Mouse (Mus musculus) neural tube, embryonic 11.5 days (tissue): ENCODE data around the gene Cdc42ep1. TPM values are rescaled to one million over a fixed set of nuclear protein-coding genes. Genes with fewer than 3 reads are reported as not detected.

Experiments used
- ATAC-seq: fragments of 200-750 bp; cut with Nextera tagmentation; 2 replicates; pipeline ENCODE4 v1.8.0; 2017; ENCODE audit warnings: moderate number of reproducible peaks, mild to moderate bottlenecking, moderate TSS enrichment, moderate library complexity; ENCODE audit not compliant: insufficient read depth, low FRiP score, low TSS enrichment
- DNase-seq: peaks from one replicate; pipeline ENCODE4 v3.0.0-alpha.2; 2015; ENCODE audit warnings: low spot score
- H3K27ac ChIP-seq: fragments of 300-500 bp; sonication (generic); 2 replicates; pipeline ENCODE4 v1.5.1; 2014; ENCODE audit warnings: low read depth, mild to moderate bottlenecking, low read length
- H3K27me3 ChIP-seq: fragments of 300-500 bp; sonication (generic); 2 replicates; pipeline ENCODE4 v1.6.1; 2014; ENCODE audit warnings: mild to moderate bottlenecking, low read length, mixed read lengths; ENCODE audit not compliant: control insufficient read depth, insufficient read depth
- H3K36me3 ChIP-seq: fragments of 300-500 bp; sonication (generic); 2 replicates; pipeline ENCODE4 v1.6.1; 2014; ENCODE audit warnings: mild to moderate bottlenecking, low read length, moderate library complexity, mixed read lengths; ENCODE audit not compliant: control insufficient read depth, insufficient read depth
- H3K4me1 ChIP-seq: fragments of 300-500 bp; sonication (generic); 2 replicates; pipeline ENCODE4 v1.6.1; 2014; ENCODE audit warnings: low read length, mixed read lengths; ENCODE audit not compliant: control insufficient read depth, insufficient read depth
- H3K4me2 ChIP-seq: fragments of 300-500 bp; sonication (generic); 2 replicates; pipeline ENCODE4 v1.6.1; 2014; ENCODE audit warnings: low read depth, mild to moderate bottlenecking, moderate library complexity
- H3K4me3 ChIP-seq: fragments of 300-500 bp; sonication (generic); 2 replicates; pipeline ENCODE4 v1.5.1; 2014; ENCODE audit warnings: low read depth, low read length
- H3K9ac ChIP-seq: fragments of 300-500 bp; sonication (generic); 2 replicates; pipeline ENCODE4 v1.6.1; 2014; ENCODE audit warnings: mild to moderate bottlenecking, low read length
- H3K9me3 ChIP-seq: fragments of 300-500 bp; sonication (generic); 2 replicates; pipeline ENCODE4 v1.6.1; 2016; ENCODE audit warnings: low read length; ENCODE audit not compliant: control insufficient read depth
- WGBS: fragments of 180-500 bp; shearing (Covaris S2); extraction: QIAGEN DNeasy Blood & Tissue Kit; methylation state at CpG from one replicate; pipeline ENCODE4 v1.1.7; 2014; 5-methylcytosine and 5-hydroxymethylcytosine counted together
- polyA plus RNA-seq: library from polyadenylated mRNA; unstranded; fragments of >200 nt; fragmentation: Nextera tagmentation; extraction: Ambion mirVana; gene quantifications from 2 replicates; pipeline ENCODE4 v1.2.1, GENCODE M21; 2014

Cdc42ep1 gene
- polyA plus RNA-seq, 1 experiment from 2014 or later, result 14.0 TPM

DNA sequence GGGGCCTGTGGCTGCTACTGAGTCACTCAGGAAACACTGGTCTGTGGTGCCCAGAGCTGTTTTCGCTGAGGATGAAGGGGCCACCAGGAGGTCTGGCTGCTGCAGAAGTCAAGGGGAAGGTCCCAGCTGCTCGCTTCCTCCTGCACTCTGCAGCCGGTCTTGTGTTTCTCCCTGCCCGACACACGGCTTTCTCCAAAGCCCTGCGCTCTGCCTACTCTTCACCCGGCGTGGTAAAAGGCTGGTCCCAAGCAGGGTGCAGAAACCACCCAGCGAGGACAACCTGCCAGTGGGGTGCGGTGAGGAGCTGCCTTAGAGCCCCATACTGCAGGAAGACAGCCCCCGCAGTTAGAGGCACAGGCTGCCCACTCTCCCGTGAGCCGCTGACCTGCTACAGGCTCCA, 52.3 kb downstream of the Cdc42ep1 start:
- H3K9me3 ChIP-seq, result no peaks in the 10 kb centered on the region
- 79% methylated on average over 13 of the region's 13 CpGs for WGBS
- no peak overlapping the region for H3K4me2 ChIP-seq
- H3K4me3 ChIP-seq, result no peak overlapping the region
- no peak for DNase-seq
- no peak for ATAC-seq
- H3K36me3 ChIP-seq, result peaks cover 5% of the 10 kb centered on the region; the same call in 1 of the 2 replicates
- no peak overlapping the region for H3K9ac ChIP-seq
- peaks cover 3% of the 10 kb centered on the region for H3K4me1 ChIP-seq
- H3K27me3 ChIP-seq, result no peaks in the 10 kb centered on the region
- H3K27ac ChIP-seq, result no peak overlapping the region

DNA sequence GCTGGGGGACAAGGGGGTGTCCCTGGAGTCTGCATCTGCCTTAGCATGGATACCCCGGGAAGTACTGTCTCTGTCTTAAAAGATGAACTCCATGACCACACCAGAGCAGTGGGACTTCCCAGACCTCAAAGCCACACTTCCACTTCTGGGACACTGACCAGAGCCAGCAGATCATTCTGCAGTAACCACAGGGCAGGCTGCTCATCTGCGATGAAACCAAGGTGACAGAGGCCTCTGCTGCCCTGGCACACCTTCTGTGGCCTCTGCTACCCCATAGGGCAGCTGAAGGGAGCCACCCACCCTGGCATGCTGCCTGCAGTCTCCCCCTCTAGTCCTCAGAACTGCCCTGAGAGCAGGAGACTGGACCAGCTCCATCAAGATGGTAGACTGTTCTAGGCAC, 53.3 kb downstream of the Cdc42ep1 start:
- WGBS, result 88% methylated on average over 2 of the region's 2 CpGs
- no peaks in the 10 kb centered on the region for H3K9me3 ChIP-seq
- H3K27ac ChIP-seq, result no peak overlapping the region
- no peak overlapping the region for H3K4me3 ChIP-seq
- no peaks in the 10 kb centered on the region for H3K27me3 ChIP-seq
- H3K4me2 ChIP-seq, result no peak overlapping the region
- no peak overlapping the region for H3K9ac ChIP-seq
- ATAC-seq, result no peak
- H3K36me3 ChIP-seq, result 0 out of 2 replicates have a peak, but pooled peaks cover 3% of the 10 kb centered on the region
- peaks cover 11% of the 10 kb centered on the region for H3K4me1 ChIP-seq
- DNase-seq, result no peak

DNA sequence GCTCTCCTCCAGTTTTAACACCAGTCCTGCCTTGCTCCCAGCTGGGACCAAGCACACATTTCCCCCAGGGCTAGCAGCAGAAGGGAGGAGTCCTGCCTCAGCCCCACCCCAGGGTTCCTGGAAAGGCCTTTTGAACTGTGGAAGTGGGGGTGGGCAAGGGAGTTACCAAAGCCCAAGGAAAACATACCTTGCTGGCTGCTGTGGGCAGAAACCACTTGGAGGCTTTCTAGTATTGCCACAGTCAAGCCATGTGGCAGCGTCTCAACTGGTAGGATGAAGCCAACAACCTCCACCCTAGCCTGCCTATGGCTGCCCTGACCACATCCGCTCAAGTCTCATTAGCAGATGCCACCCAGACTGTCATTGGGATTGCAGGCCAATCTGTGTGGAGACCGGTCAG, 53.7 kb downstream of the Cdc42ep1 start:
- Histone ChIP-seq H3K36me3 (0 out of 2 replicates have a peak, but pooled peaks cover 3% of the 10 kb centered on the region), H3K4me3 (no peak overlapping the region), H3K27ac (no peak overlapping the region), H3K27me3 (no peaks in the 10 kb centered on the region), H3K4me1 (peaks cover 12% of the 10 kb centered on the region), H3K9ac (no peak overlapping the region), H3K9me3 (no peaks in the 10 kb centered on the region), H3K4me2 (no peak overlapping the region)
- 80% methylated on average over 3 of the region's 3 CpGs for WGBS
- ATAC-seq, result no peak
- no peak for DNase-seq

DNA sequence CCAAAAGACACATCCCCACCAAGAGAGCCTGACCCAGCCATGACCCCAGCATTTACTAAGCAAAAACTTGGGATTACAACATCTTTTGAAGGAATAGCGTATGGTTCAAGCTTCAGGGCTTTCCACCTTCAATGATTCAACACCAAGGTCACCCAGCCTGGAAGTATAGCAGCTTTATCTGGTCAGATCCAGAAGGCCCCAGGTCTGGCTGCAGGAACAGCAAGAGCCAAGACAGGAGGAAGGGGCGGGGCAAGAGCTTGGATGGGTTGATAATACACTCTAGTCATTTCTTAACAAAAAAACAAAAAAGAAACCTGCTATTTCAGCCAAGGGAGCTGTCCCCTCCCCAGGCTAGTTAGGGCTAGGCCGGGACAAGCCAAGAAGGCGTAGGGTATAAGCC, 55.1 kb downstream of the Cdc42ep1 start:
- 91% methylated on average over 4 of the region's 4 CpGs for WGBS

DNA sequence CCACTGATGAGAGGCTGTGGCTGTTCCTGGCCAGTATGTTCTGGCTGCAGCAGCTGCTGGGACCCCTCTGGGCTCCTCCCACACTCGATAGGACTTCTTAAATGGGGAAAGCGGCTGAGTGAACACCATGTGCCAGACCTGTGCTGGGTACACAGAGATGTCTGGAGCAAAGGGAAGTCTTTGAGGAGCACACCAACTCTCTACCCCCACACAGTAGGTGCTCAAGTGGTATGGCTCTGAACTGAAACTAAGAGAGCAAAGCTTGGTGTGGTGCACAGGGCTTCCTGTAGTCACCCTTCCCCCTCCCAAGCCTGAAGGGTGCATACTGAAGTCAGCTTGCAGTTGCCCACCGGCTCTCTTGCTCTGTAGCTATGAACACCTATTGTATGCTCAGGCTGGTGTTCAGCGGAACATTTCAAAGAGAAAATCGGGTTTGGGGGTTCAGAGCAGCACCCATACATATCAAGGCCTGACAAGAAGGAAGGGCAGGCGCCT, 56.1 kb downstream of the Cdc42ep1 start:
- Histone ChIP-seq H3K9me3 (no peaks in the 10 kb centered on the region), H3K27me3 (no peaks in the 10 kb centered on the region), H3K27ac (no peak overlapping the region), H3K36me3 (no peaks in the 10 kb centered on the region), H3K4me3 (peak overlapping the region; percentile 54; the same call in 1 of the 2 replicates), H3K4me2 (no peak overlapping the region), H3K4me1 (peaks cover 12% of the 10 kb centered on the region), H3K9ac (no peak overlapping the region)
- ATAC-seq (no peak), DNase-seq (no peak)
- WGBS, result 49% methylated on average over 6 of the region's 6 CpGs

More for the DNA sequence above, 55.1 kb downstream of the Cdc42ep1 start:
- no peaks in the 10 kb centered on the region for H3K9me3 ChIP-seq
- H3K27ac ChIP-seq, result no peak overlapping the region
- ATAC-seq (no peak), DNase-seq (no peak)
- H3K9ac ChIP-seq, result no peak overlapping the region
- H3K36me3 ChIP-seq, result no peaks in the 10 kb centered on the region
- no peak overlapping the region for H3K4me2 ChIP-seq
- no peaks in the 10 kb centered on the region for H3K27me3 ChIP-seq
- H3K4me3 ChIP-seq, result no peak overlapping the region
- H3K4me1 ChIP-seq, result peaks cover 12% of the 10 kb centered on the region

DNA sequence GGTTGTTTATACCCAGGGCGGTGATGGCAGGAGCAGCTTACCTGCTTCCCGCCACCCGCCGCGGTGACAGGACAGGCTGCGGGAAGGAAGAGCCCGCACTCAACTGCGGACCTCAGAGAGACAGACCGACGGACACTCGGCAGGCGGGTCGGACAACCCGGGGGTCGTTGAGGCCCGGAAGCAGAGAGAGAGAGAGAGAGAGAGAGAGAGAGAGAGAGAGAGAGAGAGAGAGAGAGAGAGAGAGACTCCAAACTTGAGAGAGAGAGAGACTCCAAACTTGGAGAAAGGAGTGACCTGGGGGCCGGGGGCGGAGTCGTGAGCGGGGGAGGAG, 57.0 kb downstream of the Cdc42ep1 start, which contains the start of gene Gm49510:
Gm49510 (plus strand) TSS at position 259 of the 331 bp plus-strand sequence.
- H3K36me3 ChIP-seq, result no peaks in the 10 kb centered on the region
- H3K4me3 ChIP-seq, result peak within 1 kb of the TSS; percentile 54
- H3K27me3 ChIP-seq, result no peaks in the 10 kb centered on the region
- no peak within 1 kb of the TSS for H3K27ac ChIP-seq
- 1% methylated on average over 20 of the region's 20 CpGs for WGBS
- H3K9me3 ChIP-seq, result no peaks in the 10 kb centered on the region
- H3K9ac ChIP-seq, result peak within 1 kb of the TSS; percentile 30
- H3K4me1 ChIP-seq, result peaks cover 12% of the 10 kb centered on the region
- H3K4me2 ChIP-seq, result peak within 1 kb of the TSS; percentile 91
- no peak for ATAC-seq
- DNase-seq, result no peak

DNA sequence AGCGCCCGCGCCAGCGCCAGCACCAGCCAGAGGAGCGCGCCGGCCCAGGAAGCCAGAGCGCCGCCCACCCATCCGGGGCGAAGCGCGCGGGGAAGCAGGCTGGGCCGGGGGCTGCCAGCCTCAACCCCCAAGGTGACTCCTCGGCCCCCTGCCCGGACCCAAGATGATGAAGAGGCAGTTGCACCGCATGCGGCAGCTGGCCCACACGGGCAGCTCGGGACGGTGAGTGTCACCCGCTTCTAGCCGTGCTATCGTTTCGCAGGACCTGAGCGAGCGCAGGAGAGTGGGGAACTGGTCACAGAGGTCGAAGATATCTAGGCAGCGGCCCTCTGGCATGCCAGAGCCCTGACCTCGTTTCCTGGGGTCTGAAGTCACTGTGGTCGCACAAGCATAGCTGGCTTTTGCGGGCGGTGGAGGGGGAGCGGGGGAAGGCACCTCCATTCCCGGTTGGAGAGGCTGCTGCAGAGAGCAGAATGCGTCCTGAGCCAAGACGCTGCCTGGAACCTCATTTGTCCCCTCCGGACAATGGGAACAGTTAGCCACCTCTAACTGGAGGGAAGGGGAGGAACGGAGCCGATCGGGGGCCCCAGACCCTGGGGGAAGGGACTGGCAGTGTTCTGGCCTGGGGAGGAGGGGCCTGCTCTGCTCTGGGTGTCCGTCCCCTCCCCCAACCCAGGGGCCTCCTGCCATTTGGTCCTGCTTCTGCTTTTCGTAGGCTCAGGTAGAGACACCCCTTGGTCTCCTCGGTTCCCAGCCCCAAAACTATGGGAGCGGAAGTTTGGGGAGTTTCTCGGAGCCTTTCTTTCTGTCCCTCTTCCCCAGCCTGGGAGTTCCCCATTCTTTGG, 57.5 kb downstream of the Cdc42ep1 start, which contains the start of gene Sh3bp1:
Sh3bp1 (plus strand) TSS at position 29 of the 845 bp plus-strand sequence.
- peaks cover 12% of the 10 kb centered on the region for H3K4me1 ChIP-seq

More for the DNA sequence above, 57.5 kb downstream of the Cdc42ep1 start, which contains the start of gene Sh3bp1:
- WGBS, result 1% methylated on average over 46 of the region's 47 CpGs
- H3K27ac ChIP-seq, result no peak within 1 kb of the TSS
- peak within 1 kb of the TSS; percentile 91 for H3K4me2 ChIP-seq
- H3K4me3 ChIP-seq, result peak within 1 kb of the TSS; percentile 54
- H3K36me3 ChIP-seq, result no peaks in the 10 kb centered on the region
- ATAC-seq (no peak), DNase-seq (peak; percentile 66)
- H3K27me3 ChIP-seq, result no peaks in the 10 kb centered on the region
- H3K9ac ChIP-seq, result peak within 1 kb of the TSS; percentile 30
- no peaks in the 10 kb centered on the region for H3K9me3 ChIP-seq
